Mouse (Mus musculus): ENCODE measurements at regions not wholly inside any gene's neighbourhood (a gene's known extent, or its start where the extent isn't known, plus 50 kb on each side); places are given as distances from the start of the nearest gene placed in this dataset.

GRCm38 (mm10) chr11:112974893-112975292 lies 192.9 kb downstream of the Sox9 start:
- ATAC-seq (replicated peaks; ENCODE audit: low FRiP score, poor library complexity, severe bottlenecking) = no peak

- no peak for ATAC-seq (replicated peaks; ENCODE audit: low FRiP score, poor library complexity, severe bottlenecking)
Observed at GRCm38 (mm10) chr11:112976914-112977785, 195.1 kb downstream of the Sox9 start.

GRCm38 (mm10) chr11:112978884-112979283 lies 196.9 kb downstream of the Sox9 start:
- ATAC-seq (replicated peaks; ENCODE audit: low FRiP score, poor library complexity, severe bottlenecking) = no peak

GRCm38 (mm10) chr11:112979413-112979812 lies 197.4 kb downstream of the Sox9 start:
- ATAC-seq (replicated peaks; ENCODE audit: low FRiP score, poor library complexity, severe bottlenecking) = no peak

- no peak for ATAC-seq (replicated peaks; ENCODE audit: low FRiP score, poor library complexity, severe bottlenecking)
Observed at GRCm38 (mm10) chr11:112982165-112982801, 200.3 kb downstream of the Sox9 start.

- ATAC-seq (replicated peaks; ENCODE audit: low FRiP score, poor library complexity, severe bottlenecking) = no peak
Observed at GRCm38 (mm10) chr11:112982802-112983591, 201.0 kb downstream of the Sox9 start.

- no peak for ATAC-seq (replicated peaks; ENCODE audit: low FRiP score, poor library complexity, severe bottlenecking)
Observed at GRCm38 (mm10) chr11:112986029-112986573, 204.1 kb downstream of the Sox9 start.

GRCm38 (mm10) chr11:112987782-112988181 lies 205.8 kb downstream of the Sox9 start:
- ATAC-seq (replicated peaks; ENCODE audit: low FRiP score, poor library complexity, severe bottlenecking) = no peak

GRCm38 (mm10) chr11:112988900-112989299 lies 206.9 kb downstream of the Sox9 start:
- no peak for ATAC-seq (replicated peaks; ENCODE audit: low FRiP score, poor library complexity, severe bottlenecking)

GRCm38 (mm10) chr11:112989981-112990512 lies 208.0 kb downstream of the Sox9 start:
- no peak for ATAC-seq (replicated peaks; ENCODE audit: low FRiP score, poor library complexity, severe bottlenecking)

GRCm38 (mm10) chr11:112990751-112991150 lies 208.7 kb downstream of the Sox9 start:
- no peak for ATAC-seq (replicated peaks; ENCODE audit: low FRiP score, poor library complexity, severe bottlenecking)

GRCm38 (mm10) chr11:112991862-112992261 lies 209.8 kb downstream of the Sox9 start:
- ATAC-seq (replicated peaks; ENCODE audit: low FRiP score, poor library complexity, severe bottlenecking) = no peak

GRCm38 (mm10) chr11:112998777-112999583 lies 217.0 kb downstream of the Sox9 start:
- no peak for ATAC-seq (replicated peaks; ENCODE audit: low FRiP score, poor library complexity, severe bottlenecking)

GRCm38 (mm10) chr11:113001071-113001470 lies 219.0 kb downstream of the Sox9 start:
- no peak for ATAC-seq (replicated peaks; ENCODE audit: low FRiP score, poor library complexity, severe bottlenecking)

GRCm38 (mm10) chr11:113005895-113006294 lies 223.9 kb downstream of the Sox9 start:
- no peak for ATAC-seq (replicated peaks; ENCODE audit: low FRiP score, poor library complexity, severe bottlenecking)

GRCm38 (mm10) chr11:113008521-113008920 lies 226.5 kb downstream of the Sox9 start:
- no peak for ATAC-seq (replicated peaks; ENCODE audit: low FRiP score, poor library complexity, severe bottlenecking)

GRCm38 (mm10) chr11:113009376-113009775 lies 227.4 kb downstream of the Sox9 start:
- ATAC-seq (replicated peaks; ENCODE audit: low FRiP score, poor library complexity, severe bottlenecking) = no peak

GRCm38 (mm10) chr11:113010906-113011305 lies 228.9 kb downstream of the Sox9 start:
- no peak for ATAC-seq (replicated peaks; ENCODE audit: low FRiP score, poor library complexity, severe bottlenecking)

Data from erythroid progenitor cell, adult 5-6 weeks (primary cell).